Mouse (Mus musculus) ES-Bruce4 (cell line): ENCODE measurements at regions not wholly inside any gene's neighbourhood (a gene's known extent, or its start where the extent isn't known, plus 50 kb on each side); places are given as distances from the start of the nearest gene placed in this dataset.

Experiments
- H3K27ac ChIP-seq: 2 replicates; pipeline ENCODE4 v1.5.1; 2012; ENCODE audit warnings: low read length, inconsistent platforms; ENCODE audit not compliant: insufficient read depth
- H3K27me3 ChIP-seq: 2 replicates; pipeline ENCODE4 v1.6.1; 2012; ENCODE audit warnings: mild to moderate bottlenecking, low read length, inconsistent platforms; ENCODE audit not compliant: control insufficient read depth, poor library complexity, insufficient read depth, severe bottlenecking
- H3K36me3 ChIP-seq: 2 replicates; pipeline ENCODE4 v1.6.1; 2012; ENCODE audit warnings: inconsistent platforms, mild to moderate bottlenecking, low read length, moderate library complexity; ENCODE audit not compliant: control insufficient read depth, poor library complexity, insufficient read depth, severe bottlenecking
- H3K4me1 ChIP-seq: one replicate; pipeline ENCODE4 v1.8.1; 2011; ENCODE audit warnings: low read length; ENCODE audit not compliant: control insufficient read depth, insufficient read depth
- H3K4me3 ChIP-seq: 2 replicates; pipeline ENCODE4 v1.5.1; 2011; ENCODE audit warnings: low read depth, mild to moderate bottlenecking, low read length
- H3K9ac ChIP-seq: 2 replicates; pipeline ENCODE4 v1.6.1; 2012; ENCODE audit warnings: low read depth, mild to moderate bottlenecking, inconsistent platforms; ENCODE audit not compliant: poor library complexity, severe bottlenecking
- H3K9me3 ChIP-seq: replicated peaks from 2 replicates; pipeline ENCODE4 v1.6.1; 2012; ENCODE audit warnings: mild to moderate bottlenecking, low read length, inconsistent platforms; ENCODE audit not compliant: control insufficient read depth, poor library complexity, insufficient read depth, severe bottlenecking
- CTCF ChIP-seq: IDR thresholded peaks from one replicate; pipeline ENCODE4 v1.8.1; 2011; ENCODE audit warnings: low read depth, low read length
- EP300 ChIP-seq: IDR thresholded peaks from 2 replicates; pipeline ENCODE4 v1.6.1; 2011; ENCODE audit warnings: low read depth, low read length; ENCODE audit not compliant: insufficient read depth
- POLR2A ChIP-seq: IDR thresholded peaks from one replicate; pipeline ENCODE4 v1.8.1; 2011; ENCODE audit warnings: low read length; ENCODE audit not compliant: insufficient read depth

DNA sequence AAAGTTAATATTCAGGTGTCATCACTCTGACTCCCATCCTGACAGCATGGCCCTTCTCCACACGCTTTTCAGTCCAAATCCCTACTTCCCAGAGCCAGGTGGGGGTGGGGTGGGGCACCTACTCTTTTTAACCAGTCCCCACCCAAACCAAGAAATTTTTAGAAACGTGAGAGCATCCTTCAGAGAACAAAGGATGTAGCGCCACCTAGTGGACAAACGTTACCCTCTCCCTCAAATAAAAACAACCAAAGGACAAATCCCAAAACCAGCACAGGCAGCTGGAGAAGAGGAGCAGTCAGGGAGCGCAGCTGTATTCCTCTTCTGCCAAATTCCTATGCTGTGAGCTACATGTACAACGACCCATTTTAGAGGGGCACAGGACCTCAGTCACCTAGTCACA lies 544.7 kb upstream of the Map3k7 start:
- Histone ChIP-seq H3K4me1 (no peaks in the 10 kb centered on the region), H3K9ac (no peak overlapping the region), H3K4me3 (no peak overlapping the region), H3K27me3 (no peaks in the 10 kb centered on the region), H3K9me3 (no peaks in the 10 kb centered on the region), H3K36me3 (no peaks in the 10 kb centered on the region), H3K27ac (no peak overlapping the region)
- TF ChIP-seq POLR2A (no peak), CTCF (peak; percentile 15)

GRCm38 (mm10) chr4:31420167-31420566 lies 543.7 kb upstream of the Map3k7 start:
- no peak overlapping the region for H3K9ac ChIP-seq
- no peak overlapping the region for H3K27ac ChIP-seq
- H3K4me3 ChIP-seq, result no peak overlapping the region
- TF ChIP-seq POLR2A (no peak), CTCF (no peak), EP300 (no peak)
- no peaks in the 10 kb centered on the region for H3K9me3 ChIP-seq
- no peaks in the 10 kb centered on the region for H3K36me3 ChIP-seq
- H3K27me3 ChIP-seq, result no peaks in the 10 kb centered on the region
- H3K4me1 ChIP-seq, result no peaks in the 10 kb centered on the region

DNA sequence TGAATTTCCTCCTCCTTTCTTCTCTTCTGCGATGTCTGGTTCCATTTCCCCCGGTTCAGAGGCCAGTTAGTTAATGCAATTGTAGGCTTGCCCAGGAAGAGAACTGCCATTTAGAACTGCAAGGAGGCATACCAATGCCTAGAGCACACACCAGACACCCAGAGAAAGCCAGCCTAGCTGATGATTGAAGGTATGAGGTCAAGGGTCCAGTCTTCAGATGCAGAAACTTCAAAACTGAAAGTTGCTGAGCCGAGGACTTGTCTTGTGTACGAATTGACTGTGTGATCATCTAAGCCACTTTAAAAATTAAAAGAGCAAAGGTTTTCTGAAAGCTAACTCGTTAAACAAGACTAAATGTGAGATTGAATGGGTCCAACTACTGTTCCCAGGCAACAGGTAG lies 542.5 kb upstream of the Map3k7 start:
- Histone ChIP-seq H3K36me3 (no peaks in the 10 kb centered on the region), H3K27ac (no peak overlapping the region), H3K9me3 (no peaks in the 10 kb centered on the region), H3K4me3 (no peak overlapping the region), H3K27me3 (no peaks in the 10 kb centered on the region), H3K4me1 (no peaks in the 10 kb centered on the region), H3K9ac (no peak overlapping the region)
- TF ChIP-seq CTCF (no peak), POLR2A (no peak), EP300 (no peak)

- Histone ChIP-seq H3K27ac (no peak overlapping the region), H3K9me3 (no peaks in the 10 kb centered on the region), H3K4me3 (no peak overlapping the region), H3K4me1 (no peaks in the 10 kb centered on the region), H3K27me3 (no peaks in the 10 kb centered on the region), H3K36me3 (no peaks in the 10 kb centered on the region), H3K9ac (no peak overlapping the region)
- TF ChIP-seq CTCF, result no peak
- no peak for TF ChIP-seq EP300
- no peak for TF ChIP-seq POLR2A
Measured at GRCm38 (mm10) chr4:31425135-31425534, 538.8 kb upstream of the Map3k7 start.

DNA sequence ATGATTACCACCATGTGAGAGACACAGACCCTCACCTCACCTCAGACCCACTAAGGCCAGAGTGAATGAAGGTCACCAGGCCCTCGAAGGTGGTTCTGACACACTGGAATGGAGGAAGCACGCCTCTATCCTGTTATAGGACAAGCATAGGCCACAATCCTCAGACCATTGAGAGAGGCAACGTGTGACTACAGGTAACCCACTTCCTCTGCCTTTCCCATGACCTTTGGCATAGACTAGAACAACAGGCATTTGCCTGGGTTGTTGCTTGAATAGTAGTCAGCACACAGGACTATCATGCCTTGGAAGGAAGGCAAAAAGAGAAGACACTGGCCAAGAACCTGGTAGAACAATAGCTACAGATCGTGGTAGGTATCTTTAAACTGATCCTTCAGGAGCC lies 538.2 kb upstream of the Map3k7 start:
- no peak overlapping the region for H3K9ac ChIP-seq
- no peaks in the 10 kb centered on the region for H3K4me1 ChIP-seq
- H3K36me3 ChIP-seq, result no peaks in the 10 kb centered on the region
- TF ChIP-seq POLR2A (no peak), EP300 (no peak), CTCF (no peak)
- no peaks in the 10 kb centered on the region for H3K27me3 ChIP-seq
- H3K27ac ChIP-seq, result no peak overlapping the region
- H3K9me3 ChIP-seq, result no peaks in the 10 kb centered on the region
- no peak overlapping the region for H3K4me3 ChIP-seq

DNA sequence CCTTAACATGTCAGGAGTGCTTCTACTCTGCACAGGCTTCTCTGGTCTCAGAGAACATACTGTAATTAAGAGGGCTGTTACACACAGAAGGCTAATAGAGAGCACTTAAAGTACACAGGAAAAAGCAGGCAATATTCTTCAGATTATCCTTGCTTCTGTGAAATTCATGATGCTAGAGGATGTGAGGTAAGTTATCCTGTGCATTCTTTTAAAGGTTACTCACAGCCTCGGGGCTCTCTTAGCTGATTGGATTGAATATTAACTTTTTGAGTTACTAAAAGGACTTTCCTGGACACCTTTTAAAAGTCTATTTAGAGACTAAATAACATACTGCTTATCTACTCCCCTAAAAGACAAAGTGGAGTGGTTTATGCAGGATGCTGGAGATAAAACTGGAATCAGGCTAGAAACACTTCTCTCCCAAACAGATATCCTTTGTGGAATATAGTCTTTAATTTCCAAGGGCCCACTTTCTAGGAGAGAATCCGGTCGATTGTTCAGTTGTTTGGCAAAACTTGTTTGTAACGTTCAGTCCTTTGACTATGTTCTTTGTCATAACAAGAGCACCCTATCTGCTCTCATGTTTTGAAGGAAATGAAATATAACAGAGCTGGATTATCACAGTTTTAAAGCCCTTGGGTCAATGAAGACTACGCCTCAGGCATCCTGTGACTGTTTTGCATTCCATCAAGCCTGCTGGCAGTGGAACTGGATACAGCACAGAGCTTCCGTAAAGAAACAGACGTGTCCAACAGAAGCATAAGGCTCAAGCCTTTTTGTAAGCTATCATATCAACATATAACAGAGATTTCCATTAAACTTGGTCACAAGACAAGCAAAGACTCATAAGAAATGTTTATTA lies 537.5 kb upstream of the Map3k7 start:
- no peak for TF ChIP-seq EP300
- no peak for TF ChIP-seq POLR2A
- no peak for TF ChIP-seq CTCF
- H3K9ac ChIP-seq, result no peak overlapping the region
- H3K27ac ChIP-seq, result no peak overlapping the region
- H3K9me3 ChIP-seq, result no peaks in the 10 kb centered on the region
- H3K27me3 ChIP-seq, result no peaks in the 10 kb centered on the region
- H3K4me3 ChIP-seq, result no peak overlapping the region
- no peaks in the 10 kb centered on the region for H3K36me3 ChIP-seq
- H3K4me1 ChIP-seq, result no peaks in the 10 kb centered on the region
